Mouse (Mus musculus) kidney, postnatal 0 days (tissue): ENCODE measurements at regions not wholly inside any gene's neighbourhood (a gene's known extent, or its start where the extent isn't known, plus 50 kb on each side); places are given as distances from the start of the nearest gene placed in this dataset.
A peak's percentile ranks its signal among the peaks of the same experiment; 100 is the strongest.

Source experiments
- ATAC-seq: fragments of 200-750 bp; cut with Nextera tagmentation; replicated peaks from 2 replicates; pipeline ENCODE4 v1.8.0; 2017; ENCODE audit warnings: low read depth, moderate number of reproducible peaks, moderate TSS enrichment, moderate library complexity; ENCODE audit not compliant: low FRiP score
- DNase-seq: peaks from one replicate; pipeline ENCODE4 v3.0.0-alpha.2; 2016; ENCODE audit warnings: low spot score
- H3K27ac ChIP-seq: fragments of 300-500 bp; sonication (generic); 2 replicates; pipeline ENCODE4 v1.5.1; 2014; ENCODE audit warnings: mild to moderate bottlenecking
- H3K27me3 ChIP-seq: fragments of 300-500 bp; sonication (generic); 2 replicates; pipeline ENCODE4 v1.6.1; 2014; ENCODE audit warnings: low read length, mixed read lengths; ENCODE audit not compliant: insufficient read depth
- H3K36me3 ChIP-seq: fragments of 300-500 bp; sonication (generic); 2 replicates; pipeline ENCODE4 v1.6.1; 2014; ENCODE audit warnings: low read length, mixed read lengths; ENCODE audit not compliant: insufficient read depth
- H3K4me1 ChIP-seq: fragments of 300-500 bp; sonication (generic); replicated peaks from 2 replicates; pipeline ENCODE4 v1.6.1; 2014; ENCODE audit warnings: antibody characterized with exemption, low read length, mixed read lengths; ENCODE audit not compliant: insufficient read depth
- H3K4me2 ChIP-seq: fragments of 300-500 bp; sonication (generic); 2 replicates; pipeline ENCODE4 v1.6.1; 2014; ENCODE audit warnings: mild to moderate bottlenecking, low read length, moderate library complexity, mixed read lengths
- H3K4me3 ChIP-seq: fragments of 300-500 bp; sonication (generic); replicated peaks from 2 replicates; pipeline ENCODE4 v1.5.1; 2014; ENCODE audit warnings: low read depth, low read length
- H3K9ac ChIP-seq: fragments of 300-500 bp; sonication (generic); 2 replicates; pipeline ENCODE4 v1.6.1; 2014; ENCODE audit warnings: low read depth, low read length
- H3K9me3 ChIP-seq: fragments of 300-500 bp; sonication (generic); replicated peaks from 2 replicates; pipeline ENCODE4 v1.6.1; 2016; ENCODE audit warnings: low read length, inconsistent platforms, mixed read lengths
- CTCF ChIP-seq: IDR thresholded peaks from 2 replicates; pipeline ENCODE4 v1.5.1; 2016; ENCODE audit warnings: antibody characterized with exemption, low read depth, mild to moderate bottlenecking, moderate library complexity
- WGBS: fragments of 180-500 bp; shearing (Covaris S2); extraction: QIAGEN DNeasy Blood & Tissue Kit; methylation state at CpG from one replicate; pipeline ENCODE4 v1.1.7; 2014; 5-methylcytosine and 5-hydroxymethylcytosine counted together

DNA sequence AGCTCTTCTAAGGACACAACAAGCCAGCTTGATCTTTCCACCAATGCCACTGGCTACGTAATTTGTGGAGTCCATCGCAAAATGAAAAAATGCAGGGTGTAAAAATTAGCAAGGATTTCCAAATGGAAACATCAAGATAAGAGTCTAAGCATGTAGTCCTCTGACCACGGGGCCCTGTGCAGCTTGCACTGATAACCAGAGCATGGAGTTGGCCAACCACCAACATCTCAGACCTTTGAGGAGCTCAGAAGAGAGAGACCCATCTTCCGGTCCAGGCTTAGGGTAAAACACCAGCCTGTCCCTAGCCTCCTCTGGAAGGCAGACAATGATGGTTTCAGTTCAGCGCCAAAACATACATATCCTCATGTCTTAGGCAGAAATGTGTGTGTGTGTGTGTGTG is 140.4 kb upstream of the Haao start:
- TF ChIP-seq CTCF: no peak
- H3K9ac ChIP-seq: no peak overlapping the region
- no peaks in the 10 kb centered on the region for H3K27me3 ChIP-seq
- no peak for DNase-seq
- H3K4me3 ChIP-seq: no peak overlapping the region
- peaks cover 39% of the 10 kb centered on the region for H3K4me1 ChIP-seq
- no peak overlapping the region for H3K4me2 ChIP-seq
- ATAC-seq: no peak
- H3K27ac ChIP-seq: no peak overlapping the region; the same call in 1 of the 2 replicates
- no peaks in the 10 kb centered on the region for H3K36me3 ChIP-seq
- H3K9me3 ChIP-seq: no peaks in the 10 kb centered on the region
- 78% methylated on average over 5 of the region's 5 CpGs for WGBS

DNA sequence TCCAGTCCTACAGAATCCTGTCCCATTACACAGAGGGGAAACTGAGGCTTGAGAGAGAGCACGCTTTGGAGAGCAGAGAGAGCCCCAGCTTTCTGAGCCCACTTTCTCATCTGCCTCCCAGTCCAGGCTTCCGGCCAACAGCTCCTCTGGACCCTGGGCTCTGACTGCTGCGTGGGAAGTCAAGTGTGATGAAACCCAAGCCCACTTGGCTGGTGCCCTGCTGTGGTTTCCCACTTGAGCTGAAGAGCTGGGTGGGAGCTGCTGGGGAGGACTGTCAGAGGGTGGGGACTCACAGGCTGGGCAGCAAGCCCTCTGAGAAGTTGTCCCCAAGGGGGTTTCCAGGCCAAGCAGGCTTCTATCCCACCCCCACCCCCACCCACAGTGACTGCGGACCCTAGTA is 139.9 kb upstream of the Haao start:
- H3K9ac ChIP-seq: no peak overlapping the region
- DNase-seq (no peak), ATAC-seq (no peak)
- no peaks in the 10 kb centered on the region for H3K9me3 ChIP-seq
- WGBS: 71% methylated on average over 4 of the region's 4 CpGs
- TF ChIP-seq CTCF: no peak
- H3K27ac ChIP-seq: 0 out of 2 replicates have a peak overlapping the region, but pooled peaks have one; percentile 31
- no peak overlapping the region for H3K4me2 ChIP-seq
- no peaks in the 10 kb centered on the region for H3K27me3 ChIP-seq
- H3K4me3 ChIP-seq: no peak overlapping the region
- no peaks in the 10 kb centered on the region for H3K36me3 ChIP-seq
- peaks cover 41% of the 10 kb centered on the region for H3K4me1 ChIP-seq

DNA sequence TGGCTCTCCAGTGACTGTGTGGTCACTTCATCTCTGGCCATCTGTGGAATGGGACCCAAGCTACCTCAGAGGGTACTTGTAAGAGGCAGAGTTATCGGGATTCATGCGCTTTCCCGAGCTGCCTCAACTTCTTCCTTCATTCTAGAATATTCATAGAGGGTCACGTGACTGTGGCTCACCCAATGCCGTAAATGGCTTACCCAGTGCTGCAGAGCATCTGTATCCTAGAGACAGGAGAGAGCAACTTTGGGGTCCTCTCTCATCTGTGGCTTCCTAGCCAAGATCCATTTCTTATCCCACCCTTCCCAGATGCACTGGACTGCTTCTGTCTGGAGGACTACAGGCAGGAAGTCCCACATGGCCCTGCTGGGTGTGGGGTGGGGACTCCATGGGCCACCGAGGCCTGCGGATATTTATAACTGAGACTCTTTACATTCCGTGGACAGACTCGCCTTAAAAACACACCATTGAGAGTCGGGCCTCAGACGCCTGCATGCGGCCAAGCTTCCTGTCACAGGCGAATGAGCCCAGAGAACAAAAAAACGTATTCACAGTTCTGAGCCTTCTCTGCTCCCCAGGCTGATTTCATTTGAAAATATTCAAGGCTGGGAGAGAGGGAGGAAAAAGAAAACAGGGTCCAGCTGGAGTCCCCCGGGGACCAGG is 138.3 kb upstream of the Haao start:
- no peak overlapping the region for H3K9ac ChIP-seq
- H3K4me2 ChIP-seq: no peak overlapping the region
- H3K36me3 ChIP-seq: no peaks in the 10 kb centered on the region
- H3K27me3 ChIP-seq: no peaks in the 10 kb centered on the region
- H3K4me1 ChIP-seq: peaks cover 44% of the 10 kb centered on the region
- TF ChIP-seq CTCF: no peak
- peak overlapping the region; percentile 81 for H3K27ac ChIP-seq
- 30% methylated on average over 15 of the region's 15 CpGs for WGBS
- peak; percentile 62 for DNase-seq
- no peak overlapping the region for H3K4me3 ChIP-seq
- no peak for ATAC-seq
- no peaks in the 10 kb centered on the region for H3K9me3 ChIP-seq

DNA sequence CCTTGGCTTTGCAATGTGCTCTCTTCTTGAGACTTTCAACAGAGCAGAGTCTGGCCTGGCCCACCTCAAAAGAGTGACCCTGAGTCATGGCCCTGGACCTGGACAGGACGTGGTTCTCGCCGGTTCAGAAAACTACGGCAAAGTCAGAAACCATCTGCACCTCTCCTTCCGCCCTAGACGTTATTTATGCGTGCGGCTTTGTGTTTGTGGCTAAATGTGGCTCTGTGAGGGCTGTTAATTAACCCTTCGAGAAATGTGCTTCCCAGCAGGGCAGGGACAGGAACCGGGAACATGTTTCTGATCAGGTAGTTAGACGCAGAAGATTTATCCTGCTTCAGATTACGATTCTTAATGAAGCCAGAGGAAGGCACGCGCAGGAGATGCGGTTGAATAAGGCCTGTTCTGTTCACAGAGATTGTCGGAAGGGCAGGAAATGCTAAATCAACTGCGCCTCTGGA is 137.6 kb upstream of the Haao start:
- Histone ChIP-seq H3K4me1 (peaks cover 37% of the 10 kb centered on the region), H3K4me2 (no peak overlapping the region), H3K9ac (no peak overlapping the region), H3K4me3 (no peak overlapping the region), H3K27me3 (no peaks in the 10 kb centered on the region), H3K9me3 (no peaks in the 10 kb centered on the region), H3K27ac (peak overlapping the region; percentile 81), H3K36me3 (no peaks in the 10 kb centered on the region)
- ATAC-seq (peak; percentile 47; the same call in 1 of the 2 replicates), DNase-seq (peak; percentile 85)
- no peak for TF ChIP-seq CTCF
- 17% methylated on average over 17 of the region's 17 CpGs for WGBS

DNA sequence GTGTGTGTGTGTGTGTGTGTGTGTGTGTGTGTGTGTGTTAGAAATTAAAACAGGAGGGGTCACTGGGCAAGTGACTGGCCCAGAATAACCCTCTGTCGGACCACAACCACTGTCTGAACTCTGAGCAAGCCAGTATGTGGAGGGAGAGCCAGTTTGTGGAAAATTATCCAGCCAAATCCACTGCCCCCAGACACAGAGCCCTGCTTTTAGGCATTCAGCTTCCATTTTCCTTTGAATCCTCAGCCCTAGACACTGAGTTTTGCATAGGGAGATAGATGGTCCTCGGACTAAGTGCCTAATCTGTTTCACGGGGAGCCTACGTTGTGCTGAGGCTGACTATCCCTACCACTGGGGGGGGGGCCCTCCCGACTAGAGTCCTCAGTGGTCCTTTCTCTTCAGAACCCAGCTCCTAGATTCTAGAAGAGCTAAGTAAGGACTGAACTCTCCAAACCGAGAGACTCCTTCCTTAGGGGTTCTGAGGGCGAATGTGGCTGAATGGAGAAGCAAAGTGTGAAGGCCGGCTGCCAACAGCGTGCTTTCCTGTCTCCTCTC is 136.2 kb upstream of the Haao start:
- WGBS: 84% methylated on average over 9 of the region's 9 CpGs
- H3K36me3 ChIP-seq: no peaks in the 10 kb centered on the region
- DNase-seq (no peak), ATAC-seq (no peak)
- H3K4me2 ChIP-seq: no peak overlapping the region
- H3K27me3 ChIP-seq: no peaks in the 10 kb centered on the region
- no peak overlapping the region for H3K9ac ChIP-seq
- H3K27ac ChIP-seq: peak overlapping the region; percentile 87
- peaks cover 36% of the 10 kb centered on the region for H3K4me1 ChIP-seq
- H3K9me3 ChIP-seq: no peaks in the 10 kb centered on the region
- H3K4me3 ChIP-seq: no peak overlapping the region
- no peak for TF ChIP-seq CTCF

DNA sequence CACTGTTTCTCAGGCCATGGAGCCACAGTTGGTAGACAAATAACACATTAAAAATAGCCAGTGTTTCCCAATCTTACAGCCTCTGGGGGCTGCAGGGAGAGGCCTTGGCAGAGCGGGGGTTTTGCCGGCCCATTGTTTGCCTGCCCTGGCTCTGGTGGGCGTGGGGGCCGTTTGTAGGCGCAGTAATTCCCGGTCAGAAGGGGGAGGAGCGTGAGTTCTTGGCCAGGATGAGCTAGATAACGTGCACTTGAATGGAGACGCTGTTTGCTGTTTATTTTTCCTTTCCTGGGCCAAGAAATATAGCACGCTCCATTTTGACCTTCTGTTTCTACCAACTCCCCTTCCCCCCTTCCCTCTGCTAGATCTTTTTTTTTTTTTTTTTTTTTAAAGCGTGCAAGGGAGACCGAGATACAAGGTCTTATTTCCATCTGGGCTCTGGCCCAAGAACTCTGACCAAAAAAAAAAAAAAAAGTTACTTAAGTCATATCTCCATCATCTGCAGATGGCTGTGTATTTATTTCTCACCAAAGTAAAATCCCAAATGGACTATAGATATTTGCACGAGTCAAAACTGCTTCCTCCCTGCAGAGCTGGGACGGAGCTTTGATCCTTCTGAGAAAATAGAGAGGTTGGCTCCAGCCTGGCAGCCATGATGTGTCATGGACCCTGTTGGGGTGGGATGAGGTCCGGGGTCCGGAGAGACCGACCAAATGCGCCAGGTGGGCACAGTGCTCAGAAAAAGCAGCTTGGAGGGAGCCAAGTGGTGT is 135.5 kb upstream of the Haao start:
- DNase-seq: peak; percentile 92
- WGBS: 31% methylated on average over 18 of the region's 18 CpGs
- H3K9ac ChIP-seq: no peak overlapping the region
- TF ChIP-seq CTCF: no peak
- ATAC-seq: no peak
- no peak overlapping the region for H3K4me3 ChIP-seq
- peak overlapping the region; percentile 87 for H3K27ac ChIP-seq
- H3K4me2 ChIP-seq: no peak overlapping the region
- peaks cover 39% of the 10 kb centered on the region for H3K4me1 ChIP-seq
- H3K27me3 ChIP-seq: no peaks in the 10 kb centered on the region
- H3K36me3 ChIP-seq: no peaks in the 10 kb centered on the region
- H3K9me3 ChIP-seq: no peaks in the 10 kb centered on the region
